Comparison of ENCODE assay signal across 12 mouse cellular contexts in the genomic region with DNA sequence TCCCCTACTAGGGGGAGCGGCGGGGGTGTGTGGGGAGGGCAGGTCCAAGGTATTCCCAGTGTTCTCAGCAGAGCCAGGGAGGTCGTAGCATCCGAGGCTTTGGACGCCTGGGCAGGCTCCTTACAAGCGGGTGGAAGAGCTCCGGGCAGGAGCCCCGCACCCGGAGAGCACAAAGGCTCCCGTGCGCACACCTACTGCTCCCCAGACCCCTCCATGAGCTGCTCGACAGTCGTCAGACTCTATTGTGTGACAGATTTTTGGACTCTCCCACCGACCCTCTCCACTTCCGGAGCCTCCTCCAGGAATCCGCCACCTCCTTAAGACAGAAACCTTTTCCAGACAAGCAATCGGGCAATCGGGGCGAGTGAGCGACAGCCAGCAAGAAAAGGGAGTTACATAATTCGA. TPM values are rescaled to one million over a fixed set of nuclear protein-coding genes. Genes with fewer than 3 reads are reported as not detected.
DNase-seq lines count a peak whose midpoint lies in the region; ATAC-seq and TF ChIP-seq lines count a peak whose summit lies in the region.
"Had no signal": no experiment of that assay in that cellular context is flagged by ENCODE, and none has a peak within 500 bp of the region (broad histone marks: within the 10 kb centered on the region; RNA-seq: fewer than 3 reads in every experiment).

No protein-coding gene starts in this region.

- ATAC-seq in heart, embryonic 12.5 days (ENCODE audit: insufficient number of reproducible peaks, low FRiP score), result no peak
- no peak for ATAC-seq in limb, embryonic 12.5 days (ENCODE audit: insufficient number of reproducible peaks, insufficient read depth, low FRiP score, low TSS enrichment, low read depth)
- ATAC-seq in neural tube, embryonic 15.5 days (ENCODE audit: low FRiP score), result no peak
- no peak for ATAC-seq in megakaryocyte progenitor cell, adult 5-6 weeks (replicated peaks; ENCODE audit: poor library complexity)
- no peak for ATAC-seq in liver, postnatal 0 days

- H3K4me3 ChIP-seq in heart, embryonic 12.5 days, result no peak overlapping the region
- peak overlapping the region; percentile 72 for H3K4me3 ChIP-seq in limb, embryonic 12.5 days (replicated peaks)
- H3K4me3 ChIP-seq in neural tube, embryonic 15.5 days (replicated peaks), result peak overlapping the region; percentile 42
- H3K4me3 ChIP-seq in liver, postnatal 0 days (ENCODE audit: low read depth, low read length), result no peak overlapping the region
- H3K4me3 ChIP-seq: liver, embryonic 15.5 days; myocyte had no signal

- DNase-seq in heart, adult 11 months, result no peak
- DNase-seq in thymus, postnatal 4 days, result peak; percentile 17
- DNase-seq in thymus, postnatal 0 days (ENCODE audit: low spot score), result no peak
- DNase-seq in liver, postnatal 0 days, result no peak
- DNase-seq: B cell, adult 2 months; layer of hippocampus, adult 9-11 months had no signal

- H3K4me1 ChIP-seq in heart, embryonic 12.5 days (replicated peaks), result peaks cover 24% of the 10 kb centered on the region
- H3K4me1 ChIP-seq in limb, embryonic 12.5 days (replicated peaks), result peaks cover 63% of the 10 kb centered on the region
- H3K4me1 ChIP-seq in neural tube, embryonic 15.5 days, result peaks cover 39% of the 10 kb centered on the region
- H3K4me1 ChIP-seq in liver, postnatal 0 days (ENCODE audit: insufficient read depth), result peaks cover 4% of the 10 kb centered on the region; the same call in 1 of the 2 replicates

- no peak for TF ChIP-seq CTCF in liver, postnatal 0 days (IDR thresholded peaks at IDR 0.05; ENCODE audit: low read depth)

- H3K27me3 ChIP-seq in heart, embryonic 12.5 days (replicated peaks), result peaks cover 92% of the 10 kb centered on the region
- H3K27me3 ChIP-seq in limb, embryonic 12.5 days, result peaks cover 97% of the 10 kb centered on the region
- peaks cover 81% of the 10 kb centered on the region for H3K27me3 ChIP-seq in neural tube, embryonic 15.5 days (replicated peaks)
- peaks cover 94% of the 10 kb centered on the region for H3K27me3 ChIP-seq in liver, postnatal 0 days (ENCODE audit: insufficient read depth, low read length)

- TF ChIP-seq EP300 in liver, postnatal 0 days (IDR thresholded peaks at IDR 0.05; ENCODE audit: low read depth), result no peak

- no peak overlapping the region for H3K27ac ChIP-seq in heart, embryonic 12.5 days (ENCODE audit: poor library complexity, severe bottlenecking)
- H3K27ac ChIP-seq in limb, embryonic 12.5 days, result peak overlapping the region; percentile 93
- peak overlapping the region; percentile 84 for H3K27ac ChIP-seq in neural tube, embryonic 15.5 days (replicated peaks)
- H3K27ac ChIP-seq in liver, postnatal 0 days (ENCODE audit: low read depth), result no peak overlapping the region
- H3K27ac ChIP-seq: liver, embryonic 15.5 days had no signal

- no peaks in the 10 kb centered on the region for H3K36me3 ChIP-seq in heart, embryonic 12.5 days
- H3K36me3 ChIP-seq in limb, embryonic 12.5 days, result peaks cover 6% of the 10 kb centered on the region; the same call in 1 of the 2 replicates
- no peaks in the 10 kb centered on the region for H3K36me3 ChIP-seq in neural tube, embryonic 15.5 days
- H3K36me3 ChIP-seq in liver, postnatal 0 days (replicated peaks; ENCODE audit: insufficient read depth, low read length), result no peaks in the 10 kb centered on the region
- H3K36me3 ChIP-seq: liver, embryonic 15.5 days had no signal

- no peaks in the 10 kb centered on the region for H3K9me3 ChIP-seq in heart, embryonic 12.5 days (replicated peaks)
- H3K9me3 ChIP-seq in limb, embryonic 12.5 days, result no peaks in the 10 kb centered on the region
- no peaks in the 10 kb centered on the region for H3K9me3 ChIP-seq in neural tube, embryonic 15.5 days (replicated peaks)
- H3K9me3 ChIP-seq in liver, postnatal 0 days (ENCODE audit: low read length), result no peaks in the 10 kb centered on the region
- H3K9me3 ChIP-seq: liver, embryonic 15.5 days had no signal

- under 1% methylated on average over 21 of the region's 21 CpGs for WGBS in heart, embryonic 12.5 days
- under 1% methylated on average over 21 of the region's 21 CpGs for WGBS in limb, embryonic 12.5 days
- under 1% methylated on average over 21 of the region's 21 CpGs for WGBS in neural tube, embryonic 15.5 days
- WGBS in liver, postnatal 0 days (ENCODE audit: insufficient replicate concordance), result 3% methylated on average over 21 of the region's 21 CpGs

- H3K9ac ChIP-seq in heart, embryonic 12.5 days, result no peak overlapping the region
- peak overlapping the region; percentile 99 for H3K9ac ChIP-seq in limb, embryonic 12.5 days (replicated peaks)
- peak overlapping the region; percentile 65 for H3K9ac ChIP-seq in neural tube, embryonic 15.5 days (replicated peaks)
- no peak overlapping the region for H3K9ac ChIP-seq in liver, postnatal 0 days (replicated peaks)
- H3K9ac ChIP-seq: liver, embryonic 15.5 days had no signal

- H3K4me2 ChIP-seq in heart, embryonic 12.5 days, result 0 out of 2 replicates have a peak overlapping the region, but pooled peaks have one; percentile 1
- peak overlapping the region; percentile 74 for H3K4me2 ChIP-seq in limb, embryonic 12.5 days
- peak overlapping the region; percentile 58 for H3K4me2 ChIP-seq in neural tube, embryonic 15.5 days
- no peak overlapping the region for H3K4me2 ChIP-seq in liver, postnatal 0 days (ENCODE audit: low read depth, low read length)
- H3K4me2 ChIP-seq: liver, embryonic 15.5 days had no signal

RNA-seq across cellular contexts. Expression of a gene that starts 4.2 kb away (rescaled TPM):
- polyA plus RNA-seq in heart, embryonic 12.5 days (2016; fragmentation: Nextera tagmentation; extraction: Ambion mirVana), result 0.04 and 0.06 TPM in 2 replicates
- 0.05 TPM in 1 of 2 replicates, not detected in the other for polyA plus RNA-seq in thymus, postnatal 0 days (2015; fragmentation: Nextera tagmentation; extraction: Ambion mirVana)
- polyA plus RNA-seq in limb, embryonic 12.5 days (2016; fragmentation: Nextera tagmentation; extraction: Ambion mirVana), result 8.6 and 9.9 TPM in 2 replicates
- 7.9 and 8.5 TPM in 2 replicates for polyA plus RNA-seq in neural tube, embryonic 15.5 days (2015; fragmentation: Nextera tagmentation; extraction: Ambion mirVana)
- total RNA-seq in megakaryocyte progenitor cell, adult 5-6 weeks (2015), result not detected in 2 replicates
- total RNA-seq in megakaryocyte progenitor cell, adult 5-6 weeks (2017), result not detected in 2 replicates
- not detected in 2 replicates for polyA plus RNA-seq in liver, postnatal 0 days (2015; fragmentation: Nextera tagmentation; extraction: Ambion mirVana)
- polyA plus RNA-seq: liver, embryonic 15.5 days; myocyte had no signal

Comparison
In these comparisons a context has a peak if more than half of its experiments do, and no peak if none do; other contexts are left out.
1. H3K27ac ChIP-seq: peak in limb, embryonic 12.5 days (single experiment) and neural tube, embryonic 15.5 days (single experiment); none in heart, embryonic 12.5 days (single experiment) and liver, postnatal 0 days (single experiment).
2. H3K4me3 ChIP-seq: peak in limb, embryonic 12.5 days (single experiment) and neural tube, embryonic 15.5 days (single experiment); none in heart, embryonic 12.5 days (single experiment) and liver, postnatal 0 days (single experiment).
3. H3K9ac ChIP-seq: peak in limb, embryonic 12.5 days (single experiment) and neural tube, embryonic 15.5 days (single experiment); none in heart, embryonic 12.5 days (single experiment) and liver, postnatal 0 days (single experiment).